Mouse (Mus musculus) hindbrain, embryonic 12.5 days (tissue): Measurements from ENCODE around the gene Ermard. TPM values are rescaled to one million over a fixed set of nuclear protein-coding genes. Genes with fewer than 3 reads are reported as not detected.
A peak's percentile ranks its signal among the peaks of the same experiment; 100 is the strongest.
"Not testable (repeated sequence)": the region's sequence is repeated elsewhere in the genome, so short reads cannot be mapped to it uniquely, and the experiment has no call there.

Experiments
- ATAC-seq: fragments of 200-750 bp; cut with Nextera tagmentation; 2 replicates; pipeline ENCODE4 v1.8.0; 2017; ENCODE audit warnings: moderate TSS enrichment; ENCODE audit not compliant: low FRiP score
- H3K27ac ChIP-seq: fragments of 300-500 bp; sonication (generic); 2 replicates; pipeline ENCODE4 v1.5.1; 2016; ENCODE audit warnings: mild to moderate bottlenecking
- H3K27me3 ChIP-seq: fragments of 300-500 bp; sonication (generic); 2 replicates; pipeline ENCODE4 v1.6.1; 2016; ENCODE audit warnings: mild to moderate bottlenecking
- H3K36me3 ChIP-seq: fragments of 300-500 bp; sonication (generic); 2 replicates; pipeline ENCODE4 v1.6.1; 2016; ENCODE audit warnings: mild to moderate bottlenecking
- H3K4me1 ChIP-seq: fragments of 300-500 bp; sonication (generic); 2 replicates; pipeline ENCODE4 v1.6.1; 2016
- H3K4me2 ChIP-seq: fragments of 300-500 bp; sonication (generic); replicated peaks from 2 replicates; pipeline ENCODE4 v1.6.1; 2016; ENCODE audit warnings: mild to moderate bottlenecking
- H3K4me3 ChIP-seq: fragments of 300-500 bp; sonication (generic); 2 replicates; pipeline ENCODE4 v1.5.1; 2016; ENCODE audit warnings: mild to moderate bottlenecking
- H3K9ac ChIP-seq: fragments of 300-500 bp; sonication (generic); 2 replicates; pipeline ENCODE4 v1.6.1; 2016; ENCODE audit warnings: mild to moderate bottlenecking, moderate library complexity
- H3K9me3 ChIP-seq: fragments of 300-500 bp; sonication (generic); replicated peaks from 2 replicates; pipeline ENCODE4 v1.6.1; 2016; ENCODE audit warnings: mild to moderate bottlenecking
- WGBS: fragments of 180-500 bp; shearing (Covaris S2); methylation state at CpG from one replicate; pipeline ENCODE4 v1.1.7; 2016; 5-methylcytosine and 5-hydroxymethylcytosine counted together
- polyA plus RNA-seq: library from polyadenylated mRNA; unstranded; fragments of >200 nt; fragmentation: Nextera tagmentation; extraction: Ambion mirVana; gene quantifications from 2 replicates; pipeline ENCODE4 v1.2.1, GENCODE M21; 2016

Ermard gene
- 97.1 and 112 TPM in 2 replicates for polyA plus RNA-seq

GRCm38 (mm10) chr17:15041175-15041729, at the start of gene Ermard, which contains the start of the genes Tcte3 and Gm3448:
Gene Ermard (plus strand): TSS chr17:15041208.
Gene Tcte3 (minus strand): TSS chr17:15041488.
Gene Gm3448 (minus strand): TSS chr17:15041537.
- not testable (repeated sequence) for H3K27me3 ChIP-seq, H3K4me1 ChIP-seq, H3K36me3 ChIP-seq, H3K9ac ChIP-seq, H3K4me2 ChIP-seq, H3K27ac ChIP-seq, H3K9me3 ChIP-seq, H3K4me3 ChIP-seq
- ATAC-seq = peak; percentile 98
- no CpG with 5 or more reads among the region's 56 CpGs for WGBS

- not testable (repeated sequence) for H3K9me3 ChIP-seq, H3K36me3 ChIP-seq, H3K27me3 ChIP-seq, H3K4me3 ChIP-seq, H3K4me2 ChIP-seq, H3K27ac ChIP-seq, H3K4me1 ChIP-seq, H3K9ac ChIP-seq
- WGBS = no CpG with 5 or more reads among the region's 98 CpGs
- ATAC-seq = peak; percentile 87
Observed at GRCm38 (mm10) chr17:14992522-14993138, 48.4 kb upstream of the Ermard start.

DNA sequence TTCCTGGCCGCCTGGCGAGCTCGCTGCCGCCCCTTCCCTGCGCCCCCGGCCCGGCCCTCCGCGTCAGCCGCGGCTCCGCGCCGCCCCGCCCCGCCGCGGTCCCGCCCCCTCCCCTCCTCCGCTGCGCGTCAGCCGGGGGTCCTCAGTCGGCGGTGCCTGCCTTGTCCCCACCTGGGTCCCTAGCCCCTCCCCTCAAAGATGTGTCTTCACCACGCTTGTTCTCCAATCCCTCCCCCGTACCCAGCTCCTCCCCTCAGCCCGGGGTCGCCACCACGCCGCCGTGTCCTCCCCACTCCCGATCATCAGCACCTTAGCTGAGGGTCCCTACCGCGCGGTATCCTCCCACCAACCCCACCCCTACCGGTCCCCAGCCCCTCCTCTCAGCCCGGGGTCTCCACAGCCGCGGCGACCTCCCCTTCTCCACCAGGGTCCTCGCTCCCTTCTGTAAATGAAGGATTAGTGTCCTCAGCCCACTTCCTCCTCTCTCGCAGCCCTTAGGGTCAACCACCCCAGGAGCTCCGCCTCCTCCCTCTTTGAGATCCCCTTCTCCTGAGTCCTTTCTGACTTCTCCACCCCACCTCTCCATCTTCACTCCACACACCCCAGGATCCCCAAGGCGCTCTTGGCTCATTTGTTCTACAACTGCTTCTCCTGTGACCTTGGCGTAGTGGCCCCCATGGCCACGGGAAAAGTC, 47.7 kb upstream of the Ermard start:
- H3K36me3 ChIP-seq, H3K4me1 ChIP-seq, H3K9ac ChIP-seq, H3K9me3 ChIP-seq, H3K27me3 ChIP-seq, H3K4me2 ChIP-seq, H3K4me3 ChIP-seq, H3K27ac ChIP-seq: not testable (repeated sequence)
- ATAC-seq = peak; percentile 93
- WGBS = no CpG with 5 or more reads among the region's 47 CpGs

- H3K9ac ChIP-seq, ATAC-seq, H3K9me3 ChIP-seq, H3K4me1 ChIP-seq, H3K4me2 ChIP-seq, H3K27me3 ChIP-seq, H3K4me3 ChIP-seq, H3K27ac ChIP-seq, H3K36me3 ChIP-seq: not testable (repeated sequence)
- WGBS = no CpG with 5 or more reads among the region's 5 CpGs
Observed at GRCm38 (mm10) chr17:14994140-14994539, 46.9 kb upstream of the Ermard start.

DNA sequence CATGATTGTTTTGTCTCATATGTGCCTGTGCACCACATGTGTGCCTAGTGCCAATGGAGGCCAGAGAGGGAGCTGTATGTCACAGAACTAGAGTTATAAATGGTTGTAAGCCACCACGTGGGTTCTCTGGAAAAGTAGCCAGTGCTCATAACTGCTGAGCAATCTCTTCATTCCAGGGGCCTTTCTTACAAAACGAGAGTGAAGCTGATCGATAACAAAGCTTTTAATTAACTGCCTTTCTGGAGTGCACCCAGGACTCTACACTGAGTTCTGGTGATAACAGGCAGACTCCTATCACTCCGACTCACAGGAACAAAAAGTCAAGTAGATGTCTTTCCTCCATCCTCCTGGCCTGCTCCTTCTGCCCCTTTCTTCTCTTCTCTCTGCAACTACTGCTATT, 41.0 kb upstream of the Ermard start:
- not testable (repeated sequence) for H3K9me3 ChIP-seq, H3K4me3 ChIP-seq, H3K36me3 ChIP-seq, H3K27me3 ChIP-seq, H3K4me2 ChIP-seq, H3K27ac ChIP-seq, H3K9ac ChIP-seq, ATAC-seq, H3K4me1 ChIP-seq
- no CpG with 5 or more reads among the region's 4 CpGs for WGBS

DNA sequence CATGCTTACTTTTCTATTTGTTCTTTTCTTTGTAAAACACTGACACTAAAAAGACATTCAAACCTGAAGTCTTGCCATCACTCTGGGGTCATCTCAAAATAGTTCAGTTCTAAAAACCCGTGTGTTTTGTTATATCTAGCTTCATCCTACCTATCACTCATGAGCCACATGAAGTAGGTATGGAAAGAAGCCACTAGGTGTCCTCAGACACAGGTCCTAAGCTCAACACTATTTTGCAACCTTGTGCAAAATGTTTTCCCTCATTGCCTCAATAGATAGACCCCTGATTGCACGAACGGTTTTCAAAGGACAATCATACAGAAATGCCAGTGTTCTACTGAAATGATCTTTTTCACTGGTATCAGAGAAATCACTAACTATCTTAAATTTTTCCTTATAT, 31.9 kb upstream of the Ermard start:
- H3K4me3 ChIP-seq, H3K9me3 ChIP-seq, ATAC-seq, H3K4me2 ChIP-seq, H3K9ac ChIP-seq, H3K27ac ChIP-seq, H3K36me3 ChIP-seq, H3K27me3 ChIP-seq, H3K4me1 ChIP-seq: not testable (repeated sequence)
- no CpG with 5 or more reads among the region's 3 CpGs for WGBS

DNA sequence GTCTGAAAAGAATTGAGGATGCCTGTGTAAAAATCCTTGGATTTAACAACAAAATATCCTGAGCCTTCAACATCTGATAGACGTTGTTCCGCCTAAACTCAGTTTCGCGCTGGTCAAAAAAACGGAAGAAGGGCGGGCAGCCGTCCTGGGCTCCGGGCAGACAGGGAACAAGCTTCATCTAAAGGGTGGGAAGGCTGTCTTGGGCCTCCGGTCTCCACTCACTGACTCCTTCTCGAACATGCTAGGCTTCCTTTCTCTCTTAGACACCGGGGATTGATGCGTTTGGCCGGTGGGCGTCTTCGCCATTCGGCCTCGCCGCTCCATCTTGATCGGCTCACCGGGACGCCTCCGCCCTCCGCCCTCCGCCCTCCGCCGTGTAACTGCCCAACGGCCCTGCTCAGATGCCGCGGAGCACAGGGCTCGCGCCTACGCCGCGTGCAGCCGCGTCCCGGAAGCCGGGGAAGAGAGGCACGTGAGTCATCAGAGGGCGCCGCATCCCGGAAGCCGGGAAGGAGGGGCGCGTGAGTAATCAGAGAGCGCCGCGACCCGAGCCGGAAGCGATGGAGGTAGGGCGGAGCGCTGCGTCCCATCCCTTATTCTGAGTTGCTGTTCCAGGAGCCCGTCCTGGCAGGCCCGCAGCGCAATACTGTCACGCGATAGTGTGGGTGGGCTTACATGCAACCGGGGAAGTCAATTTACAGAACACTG, 31.1 kb upstream of the Ermard start, which contains the start of gene Gm3435:
Gene Gm3435 (plus strand): TSS at position 471 of the 708 bp plus-strand sequence.
- H3K9me3 ChIP-seq, H3K27me3 ChIP-seq, H3K36me3 ChIP-seq, H3K9ac ChIP-seq, H3K4me3 ChIP-seq, H3K27ac ChIP-seq, H3K4me1 ChIP-seq, H3K4me2 ChIP-seq: not testable (repeated sequence)
- WGBS = no CpG with 5 or more reads among the region's 60 CpGs
- peak; percentile 98 for ATAC-seq

GRCm38 (mm10) chr17:15021503-15022220, 19.3 kb upstream of the Ermard start:
- H3K27ac ChIP-seq, H3K4me1 ChIP-seq, H3K4me3 ChIP-seq, H3K9me3 ChIP-seq, H3K36me3 ChIP-seq, H3K9ac ChIP-seq, ATAC-seq, H3K27me3 ChIP-seq, H3K4me2 ChIP-seq: not testable (repeated sequence)
- WGBS = 84% methylated on average over 3 of the region's 3 CpGs

DNA sequence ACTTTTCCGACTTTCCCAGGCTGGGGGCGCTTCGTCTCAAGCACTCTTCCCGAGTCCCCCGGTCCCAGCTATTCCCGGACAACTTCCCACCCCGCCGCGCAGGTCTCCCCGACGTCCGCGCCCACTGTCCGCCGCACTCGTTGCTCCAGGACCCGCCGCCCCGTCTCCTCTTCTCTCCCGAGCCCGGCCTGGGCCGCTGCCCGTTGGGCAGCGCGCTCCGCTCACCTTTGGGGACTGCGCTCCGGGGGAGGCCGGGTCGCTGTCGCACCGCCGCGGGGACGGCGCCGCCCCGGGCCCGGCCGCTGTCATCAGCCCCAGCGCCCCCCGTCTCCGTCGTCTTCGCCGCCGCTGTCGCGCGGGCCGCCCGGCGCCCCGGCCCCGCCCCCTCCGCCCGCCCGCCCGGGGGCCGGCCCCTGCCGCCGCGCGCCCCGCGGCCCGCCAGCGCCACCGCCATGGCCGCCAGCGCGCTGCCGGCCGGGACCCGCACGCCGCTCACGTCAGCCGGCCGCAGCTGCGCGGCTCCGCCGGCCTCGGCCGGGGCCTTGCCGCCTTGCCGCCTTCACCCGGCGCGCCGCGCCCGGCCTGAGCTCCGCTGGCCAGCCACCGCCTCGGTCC, 17.0 kb upstream of the Ermard start:
- not testable (repeated sequence) for H3K36me3 ChIP-seq, H3K4me3 ChIP-seq, H3K4me2 ChIP-seq, H3K9ac ChIP-seq, H3K9me3 ChIP-seq, H3K4me1 ChIP-seq, H3K27me3 ChIP-seq, H3K27ac ChIP-seq
- WGBS = no CpG with 5 or more reads among the region's 97 CpGs
- ATAC-seq = peak; percentile 80

- H3K4me3 ChIP-seq = not testable (repeated sequence)
- no CpG with 5 or more reads among the region's 48 CpGs for WGBS
- ATAC-seq = peak; percentile 92
Observed at GRCm38 (mm10) chr17:15024502-15025193, 16.4 kb upstream of the Ermard start.

GRCm38 (mm10) chr17:15025513-15025912, 15.5 kb upstream of the Ermard start:
- not testable (repeated sequence) for ATAC-seq, H3K4me3 ChIP-seq, H3K27ac ChIP-seq, H3K27me3 ChIP-seq, H3K36me3 ChIP-seq, H3K9ac ChIP-seq, H3K4me2 ChIP-seq, H3K4me1 ChIP-seq, H3K9me3 ChIP-seq
- no CpG with 5 or more reads among the region's 6 CpGs for WGBS

More at GRCm38 (mm10) chr17:15024502-15025193, 16.4 kb upstream of the Ermard start:
- H3K4me1 ChIP-seq, H3K36me3 ChIP-seq, H3K27me3 ChIP-seq, H3K4me2 ChIP-seq, H3K27ac ChIP-seq, H3K9ac ChIP-seq, H3K9me3 ChIP-seq: not testable (repeated sequence)
